Mouse (Mus musculus): ENCODE measurements around the gene Pmepa1.
A peak's percentile ranks its signal among the peaks of the same experiment; 100 is the strongest.

DNA sequence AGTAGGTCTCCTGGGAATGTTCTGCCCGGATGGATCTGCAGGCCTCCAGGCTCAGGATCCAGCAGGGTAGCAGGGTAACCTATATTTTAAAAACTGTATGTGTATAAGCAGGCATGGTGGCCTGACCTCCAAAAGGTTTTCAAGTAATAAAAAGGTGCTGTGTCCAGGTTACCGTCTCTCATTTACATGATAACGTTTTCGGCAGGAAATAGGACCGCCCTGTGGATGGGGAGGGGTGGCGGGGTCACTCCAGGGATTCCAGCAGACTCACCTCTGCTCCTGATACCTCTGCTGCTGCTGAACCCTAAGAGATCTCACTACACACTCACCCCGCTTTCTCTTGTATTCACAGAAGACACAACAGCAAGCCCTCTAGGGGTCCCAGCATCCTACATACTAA is 50.4 kb downstream of the Pmepa1 start:
- TF ChIP-seq CTCF (IDR thresholded peaks at IDR 0.05; ENCODE audit: low read depth, low read length) (no peak), POLR2A (IDR thresholded peaks at IDR 0.05; ENCODE audit: insufficient read depth, low read length) (no peak), EP300 (IDR thresholded peaks at IDR 0.05; ENCODE audit: insufficient read depth, low read depth, low read length) (peak; percentile 87)
